Mouse (Mus musculus) midbrain, embryonic 16.5 days (tissue): ENCODE results near the gene Lrguk. TPM values are rescaled to one million over a fixed set of nuclear protein-coding genes. Genes with fewer than 3 reads are reported as not detected.

ENCODE experiments used
- ATAC-seq: fragments of 200-750 bp; cut with Nextera tagmentation; 2 replicates; pipeline ENCODE4 v1.8.0; 2017; ENCODE audit warnings: moderate TSS enrichment
- H3K27ac ChIP-seq: fragments of 300-500 bp; sonication (generic); 2 replicates; pipeline ENCODE4 v1.5.1; 2014; ENCODE audit warnings: mild to moderate bottlenecking, low read length, mixed read lengths
- H3K27me3 ChIP-seq: fragments of 300-500 bp; sonication (generic); 2 replicates; pipeline ENCODE4 v1.6.1; 2014; ENCODE audit warnings: low read depth, low read length, mixed read lengths; ENCODE audit not compliant: control insufficient read depth, insufficient read depth
- H3K36me3 ChIP-seq: fragments of 300-500 bp; sonication (generic); 2 replicates; pipeline ENCODE4 v1.6.1; 2014; ENCODE audit warnings: mild to moderate bottlenecking, low read length, moderate library complexity, mixed read lengths; ENCODE audit not compliant: control insufficient read depth, insufficient read depth
- H3K4me1 ChIP-seq: fragments of 300-500 bp; sonication (generic); 2 replicates; pipeline ENCODE4 v1.6.1; 2014; ENCODE audit warnings: mild to moderate bottlenecking, low read length, mixed read lengths; ENCODE audit not compliant: control insufficient read depth, insufficient read depth
- H3K4me2 ChIP-seq: fragments of 300-500 bp; sonication (generic); 2 replicates; pipeline ENCODE4 v1.6.1; 2014; ENCODE audit warnings: mild to moderate bottlenecking, low read length, mixed read lengths
- H3K4me3 ChIP-seq: fragments of 300-500 bp; sonication (generic); 2 replicates; pipeline ENCODE4 v1.5.1; 2014; ENCODE audit warnings: low read depth, mild to moderate bottlenecking, low read length, moderate library complexity, mixed read lengths
- H3K9ac ChIP-seq: fragments of 300-500 bp; sonication (generic); 2 replicates; pipeline ENCODE4 v1.6.1; 2014; ENCODE audit warnings: low read depth, low read length, mixed read lengths
- H3K9me3 ChIP-seq: fragments of 300-500 bp; sonication (generic); replicated peaks from 2 replicates; pipeline ENCODE4 v1.6.1; 2014; ENCODE audit warnings: mild to moderate bottlenecking, low read length, mixed read lengths; ENCODE audit not compliant: control insufficient read depth, poor library complexity, severe bottlenecking
- WGBS: fragments of 180-500 bp; shearing (Covaris S2); extraction: QIAGEN DNeasy Blood & Tissue Kit; methylation state at CpG from one replicate; pipeline ENCODE4 v1.1.7; 2014; 5-methylcytosine and 5-hydroxymethylcytosine counted together
- polyA plus RNA-seq: library from polyadenylated mRNA; unstranded; fragments of >200 nt; fragmentation: Nextera tagmentation; extraction: Ambion mirVana; gene quantifications from 2 replicates; pipeline ENCODE4 v1.2.1, GENCODE M21; 2015

Gene Lrguk
- polyA plus RNA-seq, result 0.50 and 1.1 TPM in 2 replicates

- no peaks in the 10 kb centered on the region for H3K36me3 ChIP-seq
- WGBS, result 3% methylated on average over 31 of the region's 32 CpGs
- H3K4me3 ChIP-seq, result peak within 1 kb of the TSS; percentile 61
- H3K4me2 ChIP-seq, result peak within 1 kb of the TSS; percentile 85
- H3K9me3 ChIP-seq, result no peaks in the 10 kb centered on the region
- ATAC-seq, result peak; percentile 97
- peak within 1 kb of the TSS; percentile 65 for H3K9ac ChIP-seq
- no peaks in the 10 kb centered on the region for H3K27me3 ChIP-seq
- peaks cover 10% of the 10 kb centered on the region for H3K4me1 ChIP-seq
- peak within 1 kb of the TSS; percentile 83 for H3K27ac ChIP-seq
Observed at GRCm38 (mm10) chr6:34028933-34029745, at the start of gene Lrguk. TSS of gene Lrguk (plus strand) at chr6:34029448.

DNA sequence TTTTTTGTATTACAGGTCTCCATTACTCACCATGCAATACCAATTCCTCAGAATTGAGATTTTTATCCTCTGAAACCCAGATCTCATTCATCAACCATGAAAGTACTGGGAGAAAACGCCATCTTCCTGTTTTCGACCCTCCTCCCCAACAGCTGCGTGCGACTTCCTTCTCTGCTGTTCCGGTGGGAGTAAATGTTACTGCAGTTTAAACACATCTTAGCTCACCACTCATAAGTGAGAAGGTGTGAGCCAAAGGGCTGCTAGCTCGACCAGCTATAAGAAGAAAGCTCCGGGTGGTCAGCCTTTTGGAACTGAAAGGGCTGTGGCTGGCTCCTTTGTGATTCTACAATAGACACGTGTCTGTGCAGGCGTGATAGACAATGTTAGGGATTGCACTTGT lies 46.5 kb upstream of the Lrguk start:
- Histone ChIP-seq H3K27me3 (no peaks in the 10 kb centered on the region), H3K9me3 (no peaks in the 10 kb centered on the region), H3K27ac (no peak overlapping the region), H3K4me3 (no peak overlapping the region), H3K36me3 (no peaks in the 10 kb centered on the region), H3K4me2 (no peak overlapping the region), H3K9ac (no peak overlapping the region), H3K4me1 (0 out of 2 replicates have a peak, but pooled peaks cover 2% of the 10 kb centered on the region)
- 69% methylated on average over 9 of the region's 9 CpGs for WGBS
- no peak for ATAC-seq

DNA sequence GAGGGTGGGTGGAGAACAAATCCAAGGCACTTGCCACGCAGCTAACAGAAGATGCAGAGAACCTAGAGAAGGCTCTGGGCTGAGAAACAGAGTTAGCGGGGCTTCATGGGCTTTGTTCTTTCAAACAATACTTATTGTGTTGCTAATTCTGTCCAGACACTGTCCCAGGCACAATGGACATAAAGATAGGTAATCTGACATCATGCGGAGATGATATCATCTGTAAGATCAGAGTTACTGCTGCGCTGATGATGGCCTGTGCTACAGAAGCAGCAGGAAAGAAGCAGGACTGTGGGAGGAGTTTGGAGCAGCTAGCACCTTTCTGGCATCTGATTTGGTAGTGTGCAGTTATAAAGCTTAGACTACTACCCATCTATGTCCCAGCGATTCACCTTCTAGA lies 42.1 kb upstream of the Lrguk start:
- H3K4me1 ChIP-seq, result peaks cover 2% of the 10 kb centered on the region; the same call in 1 of the 2 replicates
- no peaks in the 10 kb centered on the region for H3K9me3 ChIP-seq
- ATAC-seq, result no peak
- no peak overlapping the region for H3K27ac ChIP-seq
- H3K9ac ChIP-seq, result no peak overlapping the region
- H3K4me3 ChIP-seq, result no peak overlapping the region
- no peaks in the 10 kb centered on the region for H3K27me3 ChIP-seq
- H3K4me2 ChIP-seq, result no peak overlapping the region
- no peaks in the 10 kb centered on the region for H3K36me3 ChIP-seq
- 64% methylated on average over 5 of the region's 5 CpGs for WGBS

DNA sequence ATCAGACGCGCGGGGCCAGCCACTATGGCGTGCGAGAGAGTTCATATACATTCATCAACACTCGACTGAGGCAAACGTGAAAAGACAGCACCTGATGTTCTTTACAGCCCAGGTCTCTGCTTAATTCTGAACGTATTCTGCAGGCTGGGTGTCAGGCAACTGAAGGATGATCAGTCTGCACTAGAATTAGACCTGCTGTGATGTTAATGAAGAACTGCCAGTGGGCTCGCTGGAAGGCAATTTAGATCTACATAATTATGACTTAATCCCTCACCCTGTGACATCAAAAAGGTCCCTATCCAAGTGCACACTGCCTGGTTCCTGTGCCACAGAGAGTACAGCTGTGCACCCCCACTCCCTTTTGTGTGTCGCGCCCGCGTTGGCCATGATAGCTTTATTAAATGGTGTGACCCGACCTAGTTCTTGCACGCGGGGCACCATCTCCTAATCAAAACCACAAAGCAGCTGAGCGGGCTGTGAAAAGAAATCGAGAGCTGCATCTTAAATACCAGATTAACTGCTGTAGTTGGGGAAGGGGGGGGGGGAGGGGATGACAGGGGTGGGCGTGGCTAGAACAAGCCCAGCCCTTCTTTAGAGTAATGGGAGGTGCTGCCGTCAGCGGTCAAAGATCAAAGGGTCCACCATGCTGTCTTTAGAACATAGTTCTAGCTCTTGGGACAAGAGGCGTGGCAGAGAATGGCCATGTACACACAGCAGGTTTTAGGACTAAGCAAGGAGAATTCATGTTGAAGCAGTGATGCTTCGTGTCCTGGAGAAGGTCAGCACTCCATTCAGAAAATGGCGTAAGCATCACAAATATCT lies 36.8 kb upstream of the Lrguk start:
- peak overlapping the region; percentile 17; the same call in 1 of the 2 replicates for H3K4me3 ChIP-seq
- peak overlapping the region; percentile 27; the same call in 1 of the 2 replicates for H3K9ac ChIP-seq

GRCm38 (mm10) chr6:33993842-33994241 lies 35.4 kb upstream of the Lrguk start:
- Histone ChIP-seq H3K9me3 (no peaks in the 10 kb centered on the region), H3K4me1 (peaks cover 7% of the 10 kb centered on the region; the same call in 1 of the 2 replicates), H3K27ac (no peak overlapping the region), H3K27me3 (no peaks in the 10 kb centered on the region), H3K36me3 (no peaks in the 10 kb centered on the region), H3K9ac (no peak overlapping the region), H3K4me2 (no peak overlapping the region), H3K4me3 (no peak overlapping the region)
- WGBS, result 52% methylated on average over 6 of the region's 6 CpGs
- ATAC-seq, result no peak

More for the DNA sequence above, 36.8 kb upstream of the Lrguk start:
- Histone ChIP-seq H3K27me3 (no peaks in the 10 kb centered on the region), H3K4me2 (peak overlapping the region; percentile 53), H3K9me3 (no peaks in the 10 kb centered on the region), H3K27ac (peak overlapping the region; percentile 26; the same call in 1 of the 2 replicates), H3K36me3 (no peaks in the 10 kb centered on the region), H3K4me1 (peaks cover 7% of the 10 kb centered on the region; the same call in 1 of the 2 replicates)
- 17% methylated on average over 24 of the region's 24 CpGs for WGBS
- ATAC-seq, result peak; percentile 79

- ATAC-seq, result no peak
- no peak overlapping the region for H3K4me2 ChIP-seq
- no peaks in the 10 kb centered on the region for H3K4me1 ChIP-seq
- H3K27me3 ChIP-seq, result no peaks in the 10 kb centered on the region
- WGBS, result 45% methylated on average over 3 of the region's 4 CpGs
- H3K4me3 ChIP-seq, result no peak overlapping the region
- no peaks in the 10 kb centered on the region for H3K36me3 ChIP-seq
- H3K9ac ChIP-seq, result no peak overlapping the region
- H3K27ac ChIP-seq, result no peak overlapping the region
- H3K9me3 ChIP-seq, result no peaks in the 10 kb centered on the region
Observed at GRCm38 (mm10) chr6:33998590-33998989, 30.7 kb upstream of the Lrguk start.

DNA sequence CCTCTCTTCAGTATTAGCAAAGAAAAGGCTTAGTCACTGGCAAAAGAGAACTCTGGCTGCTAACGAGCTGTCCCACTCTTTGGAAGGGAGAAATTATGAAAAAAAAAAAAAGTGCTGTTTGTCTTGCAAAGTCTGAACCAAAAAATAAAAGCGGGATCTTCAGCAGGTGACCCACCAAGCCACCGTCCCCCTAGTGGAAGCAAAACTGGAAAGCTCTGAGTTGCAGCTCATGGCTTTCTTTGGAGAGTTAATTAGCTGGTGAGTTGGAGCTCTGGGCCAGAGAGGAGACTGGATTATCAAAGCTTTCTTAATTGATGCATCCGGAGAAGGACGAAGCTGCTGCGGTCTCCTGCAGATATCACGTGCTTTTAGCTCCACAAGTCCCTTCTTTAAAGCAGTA lies 29.7 kb upstream of the Lrguk start:
- Histone ChIP-seq H3K9me3 (no peaks in the 10 kb centered on the region), H3K27me3 (no peaks in the 10 kb centered on the region), H3K27ac (no peak overlapping the region), H3K4me3 (no peak overlapping the region), H3K4me2 (no peak overlapping the region), H3K36me3 (no peaks in the 10 kb centered on the region), H3K9ac (no peak overlapping the region), H3K4me1 (no peaks in the 10 kb centered on the region)
- ATAC-seq, result 0 out of 2 replicates have a peak, but pooled peaks have one; percentile 36
- WGBS, result 14% methylated on average over 7 of the region's 7 CpGs

DNA sequence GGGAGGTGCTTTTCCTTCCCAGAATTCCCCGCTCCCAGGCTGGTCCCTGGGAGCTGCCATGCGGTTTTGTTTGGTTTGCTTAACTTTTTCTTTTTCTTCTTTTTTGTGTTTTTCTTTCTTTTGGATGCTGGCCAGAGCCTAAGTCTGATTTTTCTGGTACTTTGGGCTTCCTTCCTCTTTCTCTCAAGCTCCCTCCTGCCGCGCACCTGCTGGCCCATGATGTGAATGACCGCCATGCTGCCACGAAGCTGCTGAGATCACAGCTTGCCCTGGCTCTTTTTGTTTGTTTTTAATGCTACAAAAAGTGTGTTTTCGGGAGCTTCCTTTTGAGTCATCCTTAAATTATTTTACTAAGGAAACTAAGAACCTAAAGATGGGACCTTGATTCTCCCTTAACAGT lies 28.6 kb upstream of the Lrguk start:
- Histone ChIP-seq H3K36me3 (no peaks in the 10 kb centered on the region), H3K9ac (no peak overlapping the region), H3K9me3 (no peaks in the 10 kb centered on the region), H3K27ac (no peak overlapping the region), H3K4me2 (no peak overlapping the region), H3K27me3 (no peaks in the 10 kb centered on the region), H3K4me1 (no peaks in the 10 kb centered on the region), H3K4me3 (no peak overlapping the region)
- no peak for ATAC-seq
- 81% methylated on average over 7 of the region's 7 CpGs for WGBS
